Mouse (Mus musculus): ENCODE results near the gene Gm8251.
"Not testable (repeated sequence)": the region's sequence is repeated elsewhere in the genome, so short reads cannot be mapped to it uniquely, and the experiment has no call there.

The Gm8251 gene

DNA sequence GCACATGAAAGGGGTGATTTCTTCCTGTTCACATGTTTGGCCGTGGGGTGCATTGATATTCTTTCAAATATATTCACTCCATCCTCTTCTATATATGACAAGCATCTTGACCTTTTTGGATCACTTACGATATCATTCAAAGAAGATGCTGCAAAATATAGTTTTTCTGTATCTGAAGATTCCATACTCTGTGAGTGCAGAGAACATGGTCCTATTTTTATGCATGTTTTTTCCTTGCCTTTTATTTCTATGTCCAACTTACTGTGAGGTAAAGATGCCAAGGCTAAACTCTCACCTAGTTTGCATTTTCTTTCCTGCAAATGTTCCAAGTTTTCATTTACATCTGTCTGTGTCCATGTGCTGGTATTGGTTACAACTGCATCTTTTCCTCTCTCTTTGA, at the start of gene Gm8251:
Gene Gm8251, minus strand, starts transcription at position 101 of the 400 bp plus-strand sequence.
- no peak for DNase-seq

DNA sequence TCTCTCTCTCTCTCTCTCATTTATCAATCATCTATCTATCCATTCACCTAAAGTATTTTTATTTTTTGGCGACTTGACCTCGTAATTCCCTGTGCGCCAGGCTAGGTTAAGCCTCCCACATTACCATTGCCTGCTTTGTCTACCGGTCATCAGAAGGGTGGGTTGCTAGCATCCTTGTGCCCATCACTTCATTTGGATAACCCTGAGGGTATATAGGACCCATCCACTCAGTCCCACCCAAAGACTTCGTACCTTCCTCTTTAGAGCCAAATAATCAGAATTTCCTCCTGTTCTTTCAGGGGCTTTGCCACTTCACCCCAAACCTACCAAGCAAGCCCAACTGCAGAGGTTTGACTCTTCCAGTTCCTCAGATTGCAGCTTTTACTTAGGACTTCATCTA, 41.2 kb upstream of the Gm8251 start:
- peak; percentile 8 to 18 for DNase-seq

DNA sequence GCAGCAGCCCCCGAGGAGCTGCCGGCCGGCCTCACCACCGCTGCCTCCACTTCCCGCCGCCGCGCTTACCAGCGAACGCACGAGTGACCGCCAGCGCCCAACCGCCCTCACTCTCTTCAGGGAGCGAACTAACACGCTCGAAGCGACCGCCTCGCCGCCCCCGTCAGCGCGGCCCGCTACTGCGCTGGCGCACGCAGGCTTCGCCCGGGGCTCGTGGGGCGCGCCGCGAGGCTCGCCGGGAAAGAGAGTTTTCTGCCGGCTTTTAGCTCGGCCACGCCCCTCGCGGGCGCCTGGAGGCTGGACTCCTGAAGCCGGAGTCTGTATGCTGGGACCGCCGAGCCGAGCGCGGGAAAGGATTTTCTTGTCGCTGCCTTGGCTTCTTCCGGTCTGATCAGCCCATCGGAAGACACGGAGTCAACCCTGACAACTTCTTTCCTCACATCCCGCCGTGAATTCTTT, 40.6 kb upstream of the Gm8251 start, which contains the start of gene Tex30:
Gene Tex30, minus strand, starts transcription at position 183 of the 459 bp plus-strand sequence.
- DNase-seq = peak; percentile 95 to 98

DNA sequence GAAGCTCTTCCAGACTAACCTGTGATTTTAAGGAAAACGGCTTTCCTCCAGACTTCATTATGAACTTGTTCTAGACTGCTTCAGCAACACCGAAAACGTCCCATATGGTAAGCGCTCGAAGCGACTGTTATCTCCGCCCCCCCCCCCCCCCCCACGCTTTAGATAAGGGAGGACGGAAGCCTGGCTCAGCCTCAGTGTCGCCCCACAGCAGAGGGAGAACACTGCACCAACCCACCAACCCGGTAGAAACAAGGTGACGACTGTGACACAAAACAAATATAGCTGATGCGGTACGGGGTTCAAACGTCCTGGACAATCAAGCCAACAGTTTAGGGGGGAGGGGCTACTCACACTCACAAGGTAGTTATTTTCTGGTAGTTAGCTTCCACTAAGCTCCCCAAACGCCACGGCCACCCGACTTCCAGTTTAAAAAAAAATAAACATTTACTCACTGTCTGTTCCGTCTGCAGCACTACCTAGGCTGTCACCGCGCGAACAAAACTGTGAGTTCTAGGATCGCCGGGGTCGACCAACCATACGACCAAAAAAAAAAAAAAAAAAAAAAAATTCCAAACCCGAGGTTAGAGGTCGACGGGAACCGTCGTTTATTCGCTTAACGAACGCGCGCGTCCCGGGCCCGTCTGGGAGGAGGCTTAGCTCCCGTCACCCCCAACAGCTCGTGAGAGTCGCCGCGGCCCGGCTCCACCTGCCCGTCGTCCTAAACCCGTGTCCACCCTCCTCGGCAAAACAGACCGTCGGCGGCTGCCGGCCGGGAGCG, 39.9 kb upstream of the Gm8251 start:
- DNase-seq = peak; percentile 47 to 59

DNA sequence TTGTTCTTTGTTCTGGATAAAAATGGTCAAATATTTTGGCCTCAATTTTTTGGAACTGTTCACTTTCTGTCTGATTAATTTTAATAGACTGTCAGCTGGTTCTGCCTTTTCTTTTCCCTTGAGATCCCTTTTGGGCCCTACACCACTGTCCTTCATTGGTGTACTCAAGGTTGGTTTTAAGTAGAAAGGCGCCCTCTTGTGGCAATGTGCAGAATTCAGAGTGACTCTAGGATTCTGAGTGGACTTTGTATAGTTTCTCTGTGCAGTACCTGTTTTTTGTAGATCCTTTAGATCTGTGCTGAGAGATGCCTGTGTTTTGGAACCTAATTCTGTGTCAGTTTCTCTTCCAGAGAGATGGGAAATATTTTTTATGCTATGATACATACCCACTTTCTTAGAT, 2.9 kb upstream of the Gm8251 start:
- DNase-seq = peak; percentile 54 to 62

DNA sequence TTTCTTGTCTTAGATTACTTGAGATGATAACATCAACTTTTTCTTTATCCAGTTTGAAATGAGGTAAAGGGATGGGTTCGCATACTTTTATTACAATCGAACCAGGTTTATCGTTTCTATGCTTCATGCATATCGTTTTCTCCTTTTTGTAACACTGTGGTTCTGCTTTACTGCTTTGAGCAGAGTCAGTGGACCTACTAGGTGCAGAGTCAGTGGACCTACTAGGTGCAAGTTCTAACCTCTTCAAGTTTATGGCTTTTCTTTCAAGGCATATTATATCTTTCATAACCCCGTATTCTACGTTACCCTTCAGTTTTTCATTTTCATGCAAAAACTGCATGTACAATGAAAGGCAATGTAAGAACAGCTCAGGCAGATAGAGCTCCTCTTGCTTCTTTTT, 1.7 kb upstream of the Gm8251 start:
- no peak for DNase-seq

DNA sequence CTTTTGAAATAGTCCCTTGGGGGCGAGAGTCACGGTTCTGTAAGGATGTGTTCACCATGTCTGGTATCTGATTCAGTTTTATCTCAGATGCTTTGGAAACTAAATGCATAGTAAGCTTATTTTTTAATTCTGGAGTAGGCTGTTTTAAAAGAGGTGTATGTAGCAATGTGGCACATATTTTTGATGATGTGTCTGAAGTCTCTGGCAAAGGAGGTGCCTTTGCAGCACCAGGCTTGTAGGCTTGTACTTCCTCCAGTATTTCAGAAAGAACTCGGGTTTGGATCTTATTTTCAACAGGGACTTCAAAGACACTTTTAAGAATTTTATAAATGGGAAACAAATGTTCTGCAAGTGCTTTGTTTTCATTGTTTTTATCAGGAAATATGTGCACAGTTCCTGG, 3.9 kb downstream of the Gm8251 start:
- DNase-seq = no peak

DNA sequence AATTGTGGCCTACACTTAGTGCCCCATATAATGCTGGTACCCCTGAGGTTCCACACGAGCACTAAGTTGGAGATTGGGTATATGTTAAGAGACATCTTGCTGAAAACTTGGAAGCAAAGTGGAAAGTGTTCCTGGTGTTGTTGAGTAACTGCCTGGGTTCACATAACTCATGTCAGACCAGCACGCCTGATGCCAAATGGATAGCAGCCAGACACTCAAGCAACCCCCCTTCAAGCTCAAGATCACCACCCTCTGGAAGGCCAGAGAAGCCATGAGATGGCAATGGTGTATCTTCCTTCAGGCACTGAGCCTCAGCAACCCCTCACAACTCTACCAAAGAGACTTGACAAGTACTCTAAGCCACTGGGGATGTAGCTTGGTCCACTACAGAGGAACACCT, 15.2 kb downstream of the Gm8251 start:
- no peak for DNase-seq

DNA sequence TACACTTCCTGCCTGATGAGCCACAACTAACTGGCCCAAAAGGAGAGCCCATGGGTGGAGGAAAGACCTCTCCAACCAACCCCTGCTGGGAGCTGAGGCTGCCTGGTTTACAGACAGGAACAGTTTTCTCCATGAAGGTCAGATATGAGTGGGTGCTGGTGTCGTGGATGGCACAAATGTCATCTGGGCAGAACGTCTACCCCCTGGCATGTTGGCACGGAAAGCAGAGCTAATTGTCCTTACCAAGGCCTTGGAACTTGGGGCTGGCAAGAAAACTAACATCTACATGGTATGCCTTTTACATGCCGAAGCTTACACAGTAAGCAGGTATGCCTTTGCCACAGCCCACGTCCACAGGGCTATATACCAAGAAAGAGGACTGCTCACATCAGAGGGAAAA, 16.0 kb downstream of the Gm8251 start:
- not testable (repeated sequence) for DNase-seq

DNA sequence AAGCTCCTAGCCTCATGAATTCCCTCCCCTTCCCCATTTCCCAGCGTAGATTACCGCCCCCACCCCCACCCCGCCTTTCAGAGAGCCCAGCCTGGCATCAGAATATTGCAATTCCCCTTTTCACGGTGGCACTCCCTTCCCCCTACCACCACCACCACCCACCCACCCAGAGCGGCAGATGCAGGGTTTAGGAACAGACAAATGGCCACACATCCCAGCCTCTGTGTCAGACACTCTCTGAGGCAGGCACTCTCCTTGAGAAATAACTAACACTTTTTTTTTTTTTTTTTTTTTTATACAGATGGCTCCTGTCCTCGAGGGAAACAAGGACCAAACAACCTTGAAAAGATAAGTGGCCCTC, 19.2 kb downstream of the Gm8251 start:
- DNase-seq = no peak

DNA sequence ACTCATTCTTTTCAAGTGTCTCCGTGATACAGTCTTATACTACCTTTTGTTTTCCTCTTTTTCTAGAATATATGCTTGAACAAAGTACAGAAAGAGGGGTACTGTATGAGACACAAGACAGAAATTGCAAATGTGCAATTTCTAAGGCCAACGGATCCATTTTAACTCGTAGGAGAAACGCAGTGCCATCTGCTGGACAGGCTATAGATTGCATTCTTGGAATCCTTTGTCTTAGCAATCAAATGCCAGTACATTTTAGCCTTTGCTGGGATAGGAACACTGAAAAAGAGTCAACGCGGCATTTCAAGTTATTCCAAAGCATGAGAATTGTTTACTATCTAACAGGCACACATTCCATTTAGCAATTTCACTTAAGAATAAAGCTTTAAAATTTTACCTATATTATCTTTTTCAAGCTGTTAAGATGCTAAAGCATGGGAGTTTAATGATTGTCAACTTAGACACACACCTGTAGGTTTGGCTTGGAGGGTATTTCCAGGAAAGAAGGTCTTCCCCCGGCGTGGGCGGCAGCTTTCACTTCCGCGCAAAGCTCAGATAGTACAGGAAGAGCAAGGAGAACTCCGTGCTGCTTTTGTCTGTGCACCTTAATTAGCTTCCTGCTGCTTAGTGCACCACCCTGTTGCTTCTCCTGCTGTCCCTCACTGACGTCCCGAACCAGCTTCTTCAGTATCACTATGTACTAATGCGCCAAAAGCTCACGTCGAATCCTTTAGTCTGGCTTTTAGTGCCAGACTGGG, 19.8 kb downstream of the Gm8251 start:
- DNase-seq = peak; percentile 78 to 79

DNA sequence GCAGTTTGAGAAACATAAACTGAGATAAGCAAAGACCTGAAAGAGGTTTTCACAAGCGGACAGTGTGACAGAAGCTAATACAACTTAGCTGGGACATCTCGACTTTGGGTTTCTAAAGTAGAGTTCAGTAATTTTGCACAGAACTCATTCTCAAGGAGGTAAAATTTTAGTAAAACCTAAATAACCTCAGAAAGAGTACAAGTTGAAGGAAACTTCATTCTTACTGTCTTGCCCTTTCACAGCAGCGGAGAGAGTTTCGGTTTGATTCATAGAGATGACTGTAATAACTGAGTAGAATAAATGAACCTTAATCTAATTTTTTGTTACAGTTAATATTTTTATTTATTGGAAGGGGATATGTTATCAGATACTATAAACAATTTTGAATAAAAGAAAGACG, 28.8 kb downstream of the Gm8251 start:
- no peak for DNase-seq

DNA sequence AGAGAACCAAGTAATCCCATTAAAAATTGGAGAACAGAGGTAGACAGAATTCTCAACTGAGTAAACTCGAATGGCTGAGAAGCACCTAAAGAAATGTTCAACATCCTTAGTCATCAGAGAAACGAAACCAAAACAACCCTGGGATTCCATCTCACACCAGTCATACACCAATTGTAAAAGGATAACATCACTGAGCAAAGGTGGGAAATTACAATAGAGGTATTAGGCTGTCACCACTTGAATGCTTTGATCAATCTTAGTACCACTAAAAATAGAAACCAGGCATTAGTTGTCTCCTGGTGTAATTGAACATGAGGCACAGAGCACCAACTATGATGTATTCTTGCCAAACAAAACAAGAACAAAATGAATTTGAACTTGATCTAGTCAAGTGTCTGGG, 29.5 kb downstream of the Gm8251 start:
- DNase-seq = no peak

DNA sequence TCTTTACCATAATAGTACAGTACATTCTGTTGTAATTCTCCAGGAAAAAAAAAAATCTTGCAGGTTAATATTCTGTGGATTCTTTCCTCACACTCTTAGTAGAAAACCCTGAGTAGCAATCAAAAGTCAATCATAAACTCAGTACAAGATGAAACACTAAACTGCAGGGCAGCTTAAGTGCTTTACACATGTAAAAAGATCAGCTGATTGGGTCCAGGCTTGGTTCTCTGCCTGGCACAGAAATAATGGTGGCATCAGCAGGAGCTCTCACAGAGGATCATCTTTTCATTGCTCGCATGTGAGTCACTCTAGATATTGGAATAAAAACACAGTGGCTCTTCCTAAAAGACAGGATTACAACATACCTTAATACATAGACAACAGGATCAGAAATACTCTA, 34.1 kb downstream of the Gm8251 start:
- DNase-seq = no peak

DNA sequence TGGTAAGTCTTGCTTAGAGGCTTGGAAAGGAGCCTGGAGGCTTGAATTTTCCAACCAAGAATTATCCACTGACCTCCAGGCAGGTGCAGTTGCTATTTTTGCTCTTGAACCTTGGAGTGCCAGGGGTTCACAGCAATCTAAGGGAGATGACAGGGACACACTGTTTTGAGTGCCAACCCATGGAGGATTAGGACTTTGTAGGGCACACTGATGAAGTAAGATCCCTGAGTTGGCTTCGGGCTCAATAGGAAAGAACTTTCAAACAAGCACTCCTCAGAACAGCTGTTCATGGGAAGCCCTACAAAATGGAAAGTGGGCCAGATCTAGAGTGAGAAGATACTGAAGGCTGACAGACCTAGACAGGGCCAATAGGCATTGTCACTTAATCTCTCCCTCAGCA, 39.1 kb downstream of the Gm8251 start:
- no peak for DNase-seq

DNA sequence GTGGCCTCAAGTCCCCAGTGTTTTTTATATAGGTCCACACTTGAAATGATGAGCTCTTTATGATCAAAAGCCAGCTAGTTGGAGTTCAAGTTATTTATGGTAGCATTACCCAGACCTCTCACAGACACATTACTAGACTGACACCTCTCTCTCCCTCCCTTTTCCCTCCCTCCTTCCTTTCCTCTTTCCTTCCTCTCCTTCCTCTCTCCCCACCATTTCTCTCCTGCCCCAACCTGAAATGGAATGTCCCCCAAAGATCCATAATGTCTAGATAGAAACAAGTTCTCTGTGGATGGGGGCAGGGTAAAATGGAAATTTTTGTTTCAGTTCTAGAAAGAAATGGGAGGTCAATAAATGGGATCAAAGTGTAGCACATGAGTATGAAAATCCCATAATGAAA, 41.8 kb downstream of the Gm8251 start, which contains the start of gene Mettl21c:
Gene Mettl21c, minus strand, starts transcription at position 101 of the 400 bp plus-strand sequence.
- DNase-seq = no peak

DNA sequence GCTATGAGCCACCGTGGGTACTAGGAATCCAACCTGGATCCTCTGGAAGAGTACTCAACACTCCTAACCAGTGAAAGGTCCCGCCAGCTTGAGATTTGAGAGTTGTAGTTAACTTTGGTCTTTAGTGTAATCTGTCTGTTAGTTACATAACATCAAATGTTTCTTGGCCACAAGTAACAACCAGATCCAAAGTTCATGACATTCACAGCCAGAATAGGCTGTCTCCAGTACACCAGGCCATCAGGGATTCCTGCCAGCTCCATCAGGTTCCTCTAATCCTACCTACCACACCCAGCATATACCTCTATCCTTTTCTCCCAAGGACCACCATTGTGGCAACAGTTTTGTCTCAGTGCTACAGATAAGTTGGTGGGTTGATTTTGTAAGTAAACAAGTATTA, 46.2 kb downstream of the Gm8251 start:
- DNase-seq = no peak

All from cerebellum, postnatal 10 days (tissue).